Mouse (Mus musculus) CH12.LX (cell line): Measurements from ENCODE around the gene Gm49450. TPM values are rescaled to one million over a fixed set of nuclear protein-coding genes. Genes with fewer than 3 reads are reported as not detected.

Source experiments
- DNase-seq: peaks from one replicate; pipeline ENCODE4 v3.0.0-alpha.2; 2013; ENCODE audit errors: extremely low read depth
- H3K27ac ChIP-seq: 2 replicates; pipeline ENCODE4 v1.5.1; 2012; ENCODE audit warnings: low read depth, mild to moderate bottlenecking, control low read depth, moderate library complexity; ENCODE audit not compliant: insufficient read depth
- H3K27me3 ChIP-seq: replicated peaks from 2 replicates; pipeline ENCODE3; 2012; ENCODE audit warnings: inconsistent platforms
- H3K36me3 ChIP-seq, 2 experiments: replicated peaks in 1 of 2; 2 replicates each; pipeline versions ENCODE3 to v1.6.1; 2012; ENCODE audit warnings: inconsistent platforms in 1 of 2, low read length in 1 of 2, mild to moderate bottlenecking in 1 of 2, mixed read lengths in 1 of 2, moderate library complexity in 1 of 2; ENCODE audit not compliant: control insufficient read depth in 1 of 2, insufficient read depth in 1 of 2
- H3K4me1 ChIP-seq, 2 experiments: 2 replicates each; pipeline ENCODE4 v1.6.1; 2012; ENCODE audit warnings: inconsistent platforms in 1 of 2, moderate library complexity in 1 of 2; ENCODE audit not compliant: insufficient read depth in 2 of 2, control insufficient read depth in 1 of 2
- H3K4me2 ChIP-seq: 2 replicates; pipeline ENCODE4 v1.6.1; 2012; ENCODE audit warnings: low read depth, mild to moderate bottlenecking, control low read depth; ENCODE audit not compliant: poor library complexity, insufficient read depth, severe bottlenecking
- H3K4me3 ChIP-seq, 3 experiments: fragments of 150-350 bp in 1 of 3; sonication (generic) in 1 of 3; replicated peaks in 1 of 3; 2 replicates each; pipeline versions ENCODE3 to v1.5.1; 2011 to 2012; ENCODE audit warnings: low read depth in 2 of 3, low read length in 2 of 3, mild to moderate bottlenecking in 2 of 3, moderate library complexity in 2 of 3, control low read depth in 1 of 3, improper control_type of control experiment in 1 of 3, inconsistent platforms in 1 of 3, mixed read lengths in 1 of 3; ENCODE audit not compliant: poor library complexity in 1 of 3
- H3K79me2 ChIP-seq: replicated peaks from 2 replicates; pipeline ENCODE4 v1.6.1; 2012; ENCODE audit warnings: mild to moderate bottlenecking, moderate library complexity; ENCODE audit not compliant: control insufficient read depth, poor library complexity, insufficient read depth, severe bottlenecking; ENCODE audit errors: extremely low read depth
- H3K9ac ChIP-seq: 2 replicates; pipeline ENCODE4 v1.6.1; 2012; ENCODE audit warnings: low read depth, mild to moderate bottlenecking, control low read depth, moderate library complexity; ENCODE audit not compliant: insufficient read depth
- H3K9me3 ChIP-seq: replicated peaks from 2 replicates; pipeline ENCODE3; 2012; ENCODE audit warnings: low read length, inconsistent platforms, mixed read lengths
- BHLHE40 ChIP-seq: IDR thresholded peaks from 2 replicates; pipeline ENCODE4 v1.6.1; 2011; ENCODE audit warnings: mild to moderate bottlenecking, low read depth, low read length, improper control_type of control experiment
- CHD1 ChIP-seq: IDR thresholded peaks from 2 replicates; pipeline ENCODE4 v1.6.1; 2012; ENCODE audit warnings: low read depth, low read length, improper control_type of control experiment, inconsistent platforms
- CHD2 ChIP-seq: IDR thresholded peaks from 2 replicates; pipeline ENCODE4 v1.6.1; 2011; ENCODE audit warnings: low read length, improper control_type of control experiment
- CTCF ChIP-seq, 2 experiments: IDR thresholded peaks in 1 of 2; conservative IDR thresholded peaks in 1 of 2; 2 replicates each; pipeline ENCODE4 v1.5.1; 2011 to 2012; ENCODE audit warnings: low read depth in 2 of 2, low read length in 2 of 2, improper control_type of control experiment in 1 of 2, inconsistent platforms in 1 of 2, mild to moderate bottlenecking in 1 of 2, moderate library complexity in 1 of 2
- EP300 ChIP-seq: IDR thresholded peaks from 2 replicates; pipeline ENCODE4 v1.6.1; 2011; ENCODE audit warnings: low read length, improper control_type of control experiment
- GABPA ChIP-seq: IDR thresholded peaks from 2 replicates; pipeline ENCODE4 v1.6.1; 2012; ENCODE audit warnings: low read depth, low read length, improper control_type of control experiment, inconsistent platforms; ENCODE audit not compliant: insufficient replicate concordance
- IRF4 ChIP-seq: IDR thresholded peaks from 2 replicates; pipeline ENCODE4 v1.6.1; 2014; ENCODE audit warnings: low read depth, mild to moderate bottlenecking, inconsistent platforms, low read length, improper control_type of control experiment
- JUN ChIP-seq: IDR thresholded peaks from 2 replicates; pipeline ENCODE4 v1.6.1; 2011; ENCODE audit warnings: low read depth, mild to moderate bottlenecking, low read length, improper control_type of control experiment, moderate library complexity; ENCODE audit not compliant: insufficient read depth
- JUND ChIP-seq: conservative IDR thresholded peaks from 2 replicates; pipeline ENCODE4 v1.6.1; 2011; ENCODE audit warnings: low read depth, low read length, improper control_type of control experiment
- MAZ ChIP-seq: IDR thresholded peaks from 2 replicates; pipeline ENCODE4 v1.6.1; 2012; ENCODE audit warnings: low read depth, mild to moderate bottlenecking, inconsistent platforms, low read length, improper control_type of control experiment, moderate library complexity
- MEF2A ChIP-seq: IDR thresholded peaks from 2 replicates; pipeline ENCODE4 v1.6.1; 2014; ENCODE audit warnings: low read depth, mild to moderate bottlenecking, inconsistent platforms, low read length, improper control_type of control experiment, borderline replicate concordance
- MXI1 ChIP-seq: IDR thresholded peaks from 2 replicates; pipeline ENCODE4 v1.6.1; 2011; ENCODE audit warnings: mild to moderate bottlenecking, low read depth, low read length, improper control_type of control experiment
- MYC ChIP-seq: IDR thresholded peaks from 2 replicates; pipeline ENCODE4 v1.6.1; 2011; ENCODE audit warnings: low read depth, mild to moderate bottlenecking, improper control_type of control experiment, low read length
- NELFE ChIP-seq: IDR thresholded peaks from 2 replicates; pipeline ENCODE4 v1.6.1; 2011; ENCODE audit warnings: low read depth, low read length, improper control_type of control experiment
- NRF1 ChIP-seq: IDR thresholded peaks from 2 replicates; pipeline ENCODE4 v1.6.1; 2014; ENCODE audit warnings: low read depth, mild to moderate bottlenecking, inconsistent platforms, low read length, improper control_type of control experiment, moderate library complexity
- PAX5 ChIP-seq: IDR thresholded peaks from 2 replicates; pipeline ENCODE4 v1.6.1; 2012; ENCODE audit warnings: low read length, inconsistent platforms, mixed read lengths
- POLR2A ChIP-seq: IDR thresholded peaks from 2 replicates; pipeline ENCODE4 v1.6.1; 2011; ENCODE audit warnings: low read depth, mild to moderate bottlenecking, improper control_type of control experiment, low read length
- POLR2AphosphoS2 ChIP-seq: IDR thresholded peaks from 2 replicates; pipeline ENCODE4 v1.6.1; 2011; ENCODE audit warnings: low read depth, low read length, improper control_type of control experiment
- SIN3A ChIP-seq: IDR thresholded peaks from 2 replicates; pipeline ENCODE4 v1.6.1; 2012; ENCODE audit warnings: low read length, improper control_type of control experiment, inconsistent platforms
- SMC3 ChIP-seq: IDR thresholded peaks from 2 replicates; pipeline ENCODE4 v1.6.1; 2011; ENCODE audit warnings: low read depth, low read length, improper control_type of control experiment
- TCF12 ChIP-seq: IDR thresholded peaks from 2 replicates; pipeline ENCODE4 v1.6.1; 2014; ENCODE audit warnings: low read depth, mild to moderate bottlenecking, inconsistent platforms, low read length, improper control_type of control experiment
- UBTF ChIP-seq: IDR thresholded peaks from 2 replicates; pipeline ENCODE4 v1.6.1; 2012; ENCODE audit warnings: low read depth, mild to moderate bottlenecking, inconsistent platforms, low read length, improper control_type of control experiment, moderate library complexity
- USF1 ChIP-seq: IDR thresholded peaks from 2 replicates; pipeline ENCODE4 v1.6.1; 2014; ENCODE audit warnings: low read depth, mild to moderate bottlenecking, inconsistent platforms, low read length, improper control_type of control experiment
- USF2 ChIP-seq: conservative IDR thresholded peaks from 2 replicates; pipeline ENCODE4 v1.6.1; 2011; ENCODE audit warnings: low read depth, low read length, improper control_type of control experiment
- ZC3H11A ChIP-seq: IDR thresholded peaks from 2 replicates; pipeline ENCODE4 v1.6.1; 2012; ENCODE audit warnings: low read depth, mild to moderate bottlenecking, inconsistent platforms, low read length, improper control_type of control experiment
- ZKSCAN1 ChIP-seq: IDR thresholded peaks from 2 replicates; pipeline ENCODE4 v1.6.1; 2012; ENCODE audit warnings: low read depth, inconsistent platforms, low read length, improper control_type of control experiment, borderline replicate concordance
- ZMIZ1 ChIP-seq: IDR thresholded peaks from 2 replicates; pipeline ENCODE4 v1.6.1; 2012; ENCODE audit warnings: low read depth, mild to moderate bottlenecking, inconsistent platforms, low read length, improper control_type of control experiment
- dilution Hi-C: fragments of 300-500 bp; cut with MboI; formaldehyde crosslinking; loops from 2 replicates; pipeline ENCODE4 v1.14.3; 2020; ENCODE audit warnings: low sequenced_read_pairs; ENCODE audit not compliant: extremely low pct_unique_long_range_greater_than_20kb, extremely low pct_ligation_motif_present
- in situ Hi-C: fragments of 300-500 bp; cut with MboI; formaldehyde crosslinking; loops from 3 replicates; pipeline ENCODE4 v1.14.3; 2019; ENCODE audit warnings: low sequenced_read_pairs, low pct_ligation_motif_present, low pct_unique_long_range_greater_than_20kb, mixed read lengths
- polyA plus RNA-seq: library from polyadenylated mRNA; unstranded; fragments of >175 nt; gene quantifications from 2 replicates; pipeline ENCODE4 v1.2.1, GENCODE M21; 2012; ENCODE audit warnings: low read depth; ENCODE audit not compliant: insufficient read length
- total RNA-seq, 2 experiments: library from RNA; depleted of rRNA; stranded (reverse); fragments of 300-350 nt in 1 of 2; fragments of >200 nt in 1 of 2; gene quantifications; 2 replicates each; pipeline ENCODE4 v1.2.3; 2012 to 2014

The Gm49450 gene
- total and polyA plus RNA-seq, 3 experiments, result 0.38 to 125 (median 4.7) TPM

DNA sequence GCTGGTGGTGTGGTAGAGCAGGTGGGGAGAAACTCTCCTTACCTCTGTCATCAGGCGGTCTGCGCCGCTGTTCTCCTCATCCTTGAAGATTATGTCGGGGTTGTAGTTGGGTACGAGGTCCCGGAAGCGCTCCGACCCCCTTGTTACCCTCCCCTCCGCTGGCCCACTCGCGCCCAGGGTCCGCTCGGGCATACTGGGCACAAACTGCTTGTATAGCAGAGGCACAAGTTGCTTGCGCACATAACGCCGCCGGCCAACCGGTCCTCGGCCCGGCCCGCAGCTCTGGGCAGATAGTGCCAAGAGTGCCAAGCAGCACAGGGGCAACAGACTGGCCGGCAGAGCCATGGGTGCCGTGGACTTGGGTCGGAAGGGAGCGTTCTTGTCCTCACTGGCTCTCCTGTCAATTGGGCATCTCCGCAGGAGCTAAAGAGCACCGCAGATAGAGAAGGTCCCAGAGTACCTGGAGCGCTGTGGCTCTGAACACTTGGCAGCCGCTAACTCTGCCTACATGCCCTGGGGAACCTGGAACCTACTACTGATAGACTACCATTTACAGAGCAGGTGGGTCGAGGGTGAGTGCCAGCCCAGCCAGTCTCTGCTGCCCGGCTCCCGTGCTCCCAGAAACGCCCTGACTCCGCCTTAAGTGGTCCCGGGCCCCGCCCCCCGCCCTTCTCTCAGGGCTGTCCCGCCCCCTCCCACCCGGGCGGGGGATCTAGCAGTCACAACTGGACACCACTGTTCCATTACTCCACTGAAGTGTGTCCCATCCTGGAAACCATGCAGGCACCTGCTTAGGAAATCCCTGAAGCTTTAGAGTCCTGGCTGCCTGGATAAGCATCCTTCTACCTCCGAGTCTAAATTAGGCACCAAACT is 55.2 kb downstream of the Gm49450 start, which contains the start of gene Dhh:
Gene Dhh, minus strand, starts transcription at position 613 of the 873 bp plus-strand sequence.
- H3K9me3 ChIP-seq, result peaks cover 6% of the 10 kb centered on the region
- no peak for DNase-seq
- in situ Hi-C loops, result no loop called here
- H3K4me2 ChIP-seq, result no peak within 1 kb of the TSS
- no peaks in the 10 kb centered on the region for H3K79me2 ChIP-seq
- TF ChIP-seq MAZ (no peak), CHD1 (no peak), USF1 (no peak), JUND (no peak), ZMIZ1 (no peak), MXI1 (no peak), MYC (no peak), SMC3 (no peak), NRF1 (no peak), EP300 (no peak), ZC3H11A (no peak), NELFE (no peak), POLR2AphosphoS2 (no peak), UBTF (no peak), POLR2A (no peak)
- TF ChIP-seq, all 38 proteins: peak for 0
- dilution Hi-C loops, result no loop called here
- no peak within 1 kb of the TSS for H3K9ac ChIP-seq
- H3K36me3 ChIP-seq, result peaks cover 0 to 7% of the 10 kb centered on the region in 2 experiments
- H3K4me3 ChIP-seq, result no peak within 1 kb of the TSS
- H3K4me1 ChIP-seq, result peaks cover 6 to 8% of the 10 kb centered on the region in 2 experiments; a peak in 3 of 4 replicates
- H3K27me3 ChIP-seq, result peaks cover 3% of the 10 kb centered on the region
- no peak within 1 kb of the TSS for H3K27ac ChIP-seq

DNA sequence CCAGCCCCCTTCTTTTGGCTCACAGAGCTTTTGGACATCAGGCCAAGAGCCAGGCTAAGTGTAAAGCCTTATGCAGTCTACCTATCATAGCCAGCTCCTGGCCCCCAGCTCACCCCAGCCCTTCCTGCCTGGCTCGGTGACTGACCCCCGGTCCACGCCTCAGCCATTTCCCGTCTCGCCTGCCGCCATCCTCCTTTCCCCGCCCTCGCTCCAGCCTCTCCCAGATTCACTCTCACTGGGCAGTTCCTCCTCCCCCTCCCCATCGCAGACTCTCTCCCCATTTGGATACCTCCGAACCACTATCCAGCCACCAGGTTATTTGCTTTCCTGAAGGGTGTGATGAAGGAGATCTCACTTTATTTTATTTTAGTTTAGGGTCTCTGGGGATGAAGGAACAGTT is 55.9 kb downstream of the Gm49450 start:
- peaks cover 6% of the 10 kb centered on the region for H3K9me3 ChIP-seq
- no peak for DNase-seq
- H3K27me3 ChIP-seq, result peaks cover 3% of the 10 kb centered on the region
- in situ Hi-C loops (no loop called here), dilution Hi-C loops (no loop called here)
- H3K4me3 ChIP-seq, result no peak overlapping the region
- peaks cover 6 to 8% of the 10 kb centered on the region in 2 experiments; a peak in 3 of 4 replicates for H3K4me1 ChIP-seq
- no peaks in the 10 kb centered on the region for H3K79me2 ChIP-seq
- TF ChIP-seq ZKSCAN1 (no peak), SIN3A (no peak), JUN (no peak), MXI1 (no peak), MYC (no peak), IRF4 (no peak), MAZ (no peak), TCF12 (no peak), USF2 (no peak), EP300 (no peak), MEF2A (no peak), CHD2 (no peak), CTCF (conservative IDR thresholded peaks at IDR 0.05 in 1 of 2, IDR thresholded peaks at IDR 0.05 in 1 of 2; ENCODE audit: low read depth in 2 of 2, low read length in 2 of 2) (no peak), GABPA (no peak), BHLHE40 (no peak), CHD1 (no peak), PAX5 (no peak)
- no peak overlapping the region for H3K27ac ChIP-seq
- peaks cover 0 to 1% of the 10 kb centered on the region in 2 experiments for H3K36me3 ChIP-seq
- no peak overlapping the region for H3K4me2 ChIP-seq
- no peak overlapping the region for H3K9ac ChIP-seq
